Mouse (Mus musculus) inflammation-experienced regulatory T-cells (primary cell): ENCODE data around the gene Rhox2a. TPM values are rescaled to one million over a fixed set of nuclear protein-coding genes. Genes with fewer than 3 reads are reported as not detected.

Experiments
- polyA plus RNA-seq, 2 experiments: library from polyadenylated mRNA; unstranded; fragments of 100-300 nt; shearing (Covaris generic); gene quantifications; one replicate each; pipeline ENCODE4 v1.2.1; 2017

The Rhox2a gene
- polyA plus RNA-seq, result not detected

GRCm38 (mm10) chrX:37244676-37245075 lies at the start of gene Rhox2a:
TSS of gene Rhox2a (plus strand) at chrX:37244976.

GRCm38 (mm10) chrX:37210941-37211340 lies 33.8 kb upstream of the Rhox2a start, which contains the start of gene Gm9:
TSS of gene Gm9 (minus strand) at chrX:37211041.

GRCm38 (mm10) chrX:37222158-37222557 lies 22.6 kb upstream of the Rhox2a start, which contains the start of gene Rhox1:
TSS of gene Rhox1 (minus strand) at chrX:37222258.

GRCm38 (mm10) chrX:37249619-37250018 lies 4.8 kb downstream of the Rhox2a start, which contains the start of gene Rhox3a:
TSS of gene Rhox3a (plus strand) at chrX:37249919.

GRCm38 (mm10) chrX:37265038-37265437 lies 20.3 kb downstream of the Rhox2a start, which contains the start of gene Rhox4a:
TSS of gene Rhox4a (plus strand) at chrX:37265338.

Other genes starting within 250 kb of the Rhox2a start
- gene Sowahd, start 196.1 kb upstream of the Rhox2a start, polyA plus RNA-seq, result not detected
- 100 to 1,000 TPM; 328 to 386 TPM for gene Rpl39, start 159.6 kb upstream of the Rhox2a start, polyA plus RNA-seq
- gene Upf3b, start 134.7 kb upstream of the Rhox2a start, polyA plus RNA-seq, result 10 to 100 TPM; 14.1 to 25.5 TPM
- gene Nkap, start 118.2 kb upstream of the Rhox2a start, polyA plus RNA-seq, result 10 to 100 TPM; 17.7 to 21.1 TPM
- under 1 TPM; 0.20 to 0.21 TPM for gene Akap14, start 76.1 kb upstream of the Rhox2a start, polyA plus RNA-seq
- 100 to 1,000 TPM; 204 to 213 TPM for gene Ndufa1, start 53.8 kb upstream of the Rhox2a start, polyA plus RNA-seq
- gene Rnf113a1, start 53.7 kb upstream of the Rhox2a start, polyA plus RNA-seq, result 10 to 100 TPM in 1 of 2 experiments, 1 to 10 TPM in 1; 7.4 to 12.5 TPM
- gene Gm9, start 33.9 kb upstream of the Rhox2a start, polyA plus RNA-seq, result not detected
- gene Rhox1, start 22.7 kb upstream of the Rhox2a start, polyA plus RNA-seq, result under 1 TPM in 1 of 2 experiments, not detected in 1; 0.54 TPM
- gene Rhox3a, start 4.9 kb downstream of the Rhox2a start, polyA plus RNA-seq, result not detected
- not detected for gene Rhox4a, start 20.4 kb downstream of the Rhox2a start, polyA plus RNA-seq
- not detected for gene Rhox3a2, start 135.1 kb downstream of the Rhox2a start, polyA plus RNA-seq
- under 1 TPM in 1 of 2 experiments, not detected in 1; 0.71 TPM for gene Rhox4a2, start 145.9 kb downstream of the Rhox2a start, polyA plus RNA-seq
- not detected for gene Rhox2b, start 167.1 kb downstream of the Rhox2a start, polyA plus RNA-seq
- gene Rhox4b, start 187.5 kb downstream of the Rhox2a start, polyA plus RNA-seq, result 1 to 10 TPM in 1 of 2 experiments, not detected in 1; 1.8 TPM
- gene Rhox2c, start 208.7 kb downstream of the Rhox2a start, polyA plus RNA-seq, result not detected
- gene Rhox3c, start 213.6 kb downstream of the Rhox2a start, polyA plus RNA-seq, result 1 to 10 TPM in 1 of 2 experiments, not detected in 1; 1.5 TPM
- under 1 TPM in 1 of 2 experiments, not detected in 1; 0.10 TPM for gene Rhox4c, start 235.4 kb downstream of the Rhox2a start, polyA plus RNA-seq
- not detected for gene Rhox2d, start 248.5 kb downstream of the Rhox2a start, polyA plus RNA-seq